Mouse (Mus musculus): ENCODE results near the gene Mag.

DNA sequence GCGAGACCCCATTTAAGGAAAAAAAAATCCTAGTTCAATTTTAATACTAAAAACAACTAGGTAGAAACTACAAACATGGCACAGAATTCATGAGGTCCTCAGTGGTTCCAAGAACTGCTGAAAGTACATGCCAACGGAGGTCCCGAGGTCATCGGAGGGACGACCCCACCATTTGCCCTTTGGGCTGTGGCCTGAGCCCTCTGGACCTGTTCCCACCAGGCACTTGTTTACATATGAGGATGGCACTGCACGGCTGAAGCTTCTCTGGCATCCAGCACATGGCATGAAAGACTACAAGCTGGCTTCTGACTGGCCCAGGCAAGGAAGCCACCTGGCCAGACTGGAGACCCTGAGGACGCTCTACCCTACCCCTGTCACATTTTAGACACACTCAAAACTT lies 49.7 kb upstream of the Mag start:
- TF ChIP-seq CTCF (IDR thresholded peaks at IDR 0.05; ENCODE audit: low read depth, low read length) (no peak), POLR2A (IDR thresholded peaks at IDR 0.05; ENCODE audit: borderline replicate concordance, low read depth, low read length) (no peak)
